20 mouse cellular contexts compared by ENCODE assay signal in genomic region chr4:106254761-106255475, GRCm38 (mm10).
DNase-seq lines count a peak whose midpoint lies in the region; ATAC-seq and TF ChIP-seq lines count a peak whose summit lies in the region.
"Had no signal": no experiment of that assay in that cellular context is flagged by ENCODE, and none has a peak within 500 bp of the region (broad histone marks: within the 10 kb centered on the region; RNA-seq: fewer than 3 reads in every experiment).

No protein-coding gene starts in this region.

- ATAC-seq in intestine, postnatal 0 days: peak; percentile 57
- no peak for ATAC-seq in intestine, embryonic 16.5 days
- peak; percentile 71 for ATAC-seq in Patski
- ATAC-seq in megakaryocyte progenitor cell, adult 5-6 weeks (replicated peaks; ENCODE audit: poor library complexity): peak; percentile 55
- ATAC-seq: forebrain, embryonic 14.5 days had no signal

- no peak overlapping the region for H3K27ac ChIP-seq in intestine, postnatal 0 days (ENCODE audit: low read depth, low read length)
- H3K27ac ChIP-seq in intestine, embryonic 16.5 days (ENCODE audit: low read length): no peak overlapping the region
- H3K27ac ChIP-seq: embryonic facial prominence, embryonic 13.5 days; hindbrain, embryonic 14.5 days; limb, embryonic 13.5 days; stomach, embryonic 15.5 days had no signal

- POLR2A ChIA-PET in Patski (lab: Charles Lee): interaction anchor here (0.7 kb wide), 1 partner anchor 84 kb away, joined by 3 read pairs; no protein-coding TSS in a partner anchor

- H3K4me2 ChIP-seq in intestine, postnatal 0 days (replicated peaks; ENCODE audit: low read depth): no peak overlapping the region
- H3K4me2 ChIP-seq in intestine, embryonic 16.5 days (ENCODE audit: low read depth, low read length): no peak overlapping the region
- H3K4me2 ChIP-seq: embryonic facial prominence, embryonic 13.5 days; hindbrain, embryonic 14.5 days; limb, embryonic 13.5 days; stomach, embryonic 15.5 days had no signal

- H3K27me3 ChIP-seq in intestine, postnatal 0 days (replicated peaks; ENCODE audit: control insufficient read depth, insufficient read depth, low read length): no peaks in the 10 kb centered on the region
- H3K27me3 ChIP-seq in intestine, embryonic 16.5 days (replicated peaks; ENCODE audit: control insufficient read depth, insufficient read depth, low read length): no peaks in the 10 kb centered on the region
- no peaks in the 10 kb centered on the region for H3K27me3 ChIP-seq in Patski
- H3K27me3 ChIP-seq: embryonic facial prominence, embryonic 13.5 days; stomach, embryonic 15.5 days had no signal

- peak; percentile 74 for DNase-seq in Patski (ENCODE audit: low read depth, low spot score)
- DNase-seq in kidney, adult 9 months: peak; percentile 90
- DNase-seq in left cerebral cortex, postnatal 36 days (ENCODE audit: low spot score in 2 of 2): no peak
- DNase-seq in adrenal gland, postnatal 25 days: no peak
- DNase-seq: adrenal gland, adult 2 months; cerebellum, postnatal 10 days; gastrocnemius, postnatal 14 days; heart, postnatal 14 days; layer of hippocampus, adult 9-11 months; lung, adult 2 months; right cerebral cortex, postnatal 25 days; thymus, adult 2 months had no signal

- TF ChIP-seq CTCF in intestine, postnatal 0 days (IDR thresholded peaks at IDR 0.05; ENCODE audit: low read depth): no peak
- no peak for TF ChIP-seq CTCF in Patski (IDR thresholded peaks at IDR 0.05)

- no peak overlapping the region for H3K9ac ChIP-seq in intestine, postnatal 0 days (ENCODE audit: low read depth, low read length)
- H3K9ac ChIP-seq in intestine, embryonic 16.5 days (ENCODE audit: low read depth, low read length): no peak overlapping the region
- H3K9ac ChIP-seq: embryonic facial prominence, embryonic 13.5 days; hindbrain, embryonic 14.5 days; limb, embryonic 13.5 days; stomach, embryonic 15.5 days had no signal

- CTCF ChIA-PET in Patski (lab: Charles Lee): interaction anchor here (1.3 to 3.4 kb wide), 2 partner anchors 10 to 81 kb away, joined by 3 to 12 read pairs; no protein-coding TSS in a partner anchor

- H3K4me3 ChIP-seq in intestine, postnatal 0 days (ENCODE audit: low read depth, low read length): no peak overlapping the region
- H3K4me3 ChIP-seq in intestine, embryonic 16.5 days (ENCODE audit: low read length): no peak overlapping the region
- H3K4me3 ChIP-seq: embryonic facial prominence, embryonic 13.5 days; limb, embryonic 13.5 days; stomach, embryonic 15.5 days had no signal

- WGBS in intestine, postnatal 0 days: 60% methylated on average over 3 of the region's 3 CpGs
- 70% methylated on average over 3 of the region's 3 CpGs for WGBS in intestine, embryonic 16.5 days

- H3K36me3 ChIP-seq in intestine, postnatal 0 days (ENCODE audit: control insufficient read depth, insufficient read depth): no peaks in the 10 kb centered on the region
- H3K36me3 ChIP-seq in intestine, embryonic 16.5 days (ENCODE audit: control insufficient read depth, insufficient read depth, low read length): no peaks in the 10 kb centered on the region
- H3K36me3 ChIP-seq: embryonic facial prominence, embryonic 13.5 days; limb, embryonic 13.5 days; stomach, embryonic 15.5 days had no signal

- no peaks in the 10 kb centered on the region for H3K4me1 ChIP-seq in intestine, postnatal 0 days (replicated peaks; ENCODE audit: control insufficient read depth, insufficient read depth, low read length)
- 0 out of 2 replicates have a peak, but pooled peaks cover 4% of the 10 kb centered on the region for H3K4me1 ChIP-seq in intestine, embryonic 16.5 days (ENCODE audit: control insufficient read depth, insufficient read depth, low read length)

- no peaks in the 10 kb centered on the region for H3K9me3 ChIP-seq in intestine, postnatal 0 days (ENCODE audit: control insufficient read depth)
- no peaks in the 10 kb centered on the region for H3K9me3 ChIP-seq in intestine, embryonic 16.5 days (ENCODE audit: control insufficient read depth, low read length)
- H3K9me3 ChIP-seq: embryonic facial prominence, embryonic 13.5 days; stomach, embryonic 15.5 days had no signal

- in situ Hi-C loops in Patski (cut with MboI; ENCODE audit: low pct_unique_long_range_greater_than_20kb): loop anchor here (10.0 kb wide), 1 partner anchor 60 kb away; the partner anchor contains the start of gene Usp24

- intact Hi-C loops in left cerebral cortex, postnatal 36 days (cut with DNase I): no loop called here

Comparison
In these comparisons a context has a peak if more than half of its experiments do, and no peak if none do; other contexts are left out.
1. DNase-seq: peak in Patski (single experiment) and kidney, adult 9 months (single experiment); none in left cerebral cortex, postnatal 36 days (0 of 2) and adrenal gland, postnatal 25 days (single experiment).